Mouse (Mus musculus) lung, embryonic 14.5 days (tissue): ENCODE data around the gene Arhgef7. TPM values are rescaled to one million over a fixed set of nuclear protein-coding genes. Genes with fewer than 3 reads are reported as not detected.
A peak's percentile ranks its signal among the peaks of the same experiment; 100 is the strongest.

Source experiments
- ATAC-seq: fragments of 200-750 bp; cut with Nextera tagmentation; 2 replicates; pipeline ENCODE4 v1.8.0; 2017; ENCODE audit warnings: mild to moderate bottlenecking, moderate TSS enrichment, moderate library complexity; ENCODE audit not compliant: insufficient read depth
- DNase-seq: peaks from one replicate; pipeline ENCODE4 v3.0.0-alpha.2; 2015
- H3K27ac ChIP-seq: fragments of 300-500 bp; sonication (generic); 2 replicates; pipeline ENCODE4 v1.5.1; 2014; ENCODE audit warnings: low read depth, mild to moderate bottlenecking, moderate library complexity
- H3K27me3 ChIP-seq: fragments of 300-500 bp; sonication (generic); 2 replicates; pipeline ENCODE4 v1.6.1; 2014; ENCODE audit warnings: low read length, control low read depth; ENCODE audit not compliant: insufficient read depth
- H3K36me3 ChIP-seq: fragments of 300-500 bp; sonication (generic); 2 replicates; pipeline ENCODE4 v1.6.1; 2014; ENCODE audit warnings: control low read depth; ENCODE audit not compliant: insufficient read depth
- H3K4me1 ChIP-seq: fragments of 300-500 bp; sonication (generic); 2 replicates; pipeline ENCODE4 v1.6.1; 2014; ENCODE audit warnings: antibody characterized with exemption, control low read depth; ENCODE audit not compliant: insufficient read depth
- H3K4me2 ChIP-seq: fragments of 300-500 bp; sonication (generic); 2 replicates; pipeline ENCODE4 v1.6.1; 2014; ENCODE audit warnings: mild to moderate bottlenecking
- H3K4me3 ChIP-seq: fragments of 300-500 bp; sonication (generic); 2 replicates; pipeline ENCODE4 v1.5.1; 2014; ENCODE audit warnings: low read depth, low read length
- H3K9ac ChIP-seq: fragments of 300-500 bp; sonication (generic); 2 replicates; pipeline ENCODE4 v1.6.1; 2014
- H3K9me3 ChIP-seq: fragments of 300-500 bp; sonication (generic); 2 replicates; pipeline ENCODE4 v1.6.1; 2016; ENCODE audit warnings: low read depth, low read length, control low read depth
- CTCF ChIP-seq: IDR thresholded peaks from 2 replicates; pipeline ENCODE4 v1.5.1; 2016; ENCODE audit warnings: antibody characterized with exemption, low read depth
- WGBS: fragments of 180-500 bp; shearing (Covaris S2); extraction: QIAGEN DNeasy Blood & Tissue Kit; methylation state at CpG from one replicate; pipeline ENCODE4 v1.1.7; 2014; 5-methylcytosine and 5-hydroxymethylcytosine counted together
- polyA plus RNA-seq: library from polyadenylated mRNA; unstranded; fragments of >200 nt; fragmentation: Nextera tagmentation; extraction: Ambion mirVana; gene quantifications from 2 replicates; pipeline ENCODE4 v1.2.1, GENCODE M21; 2014

The Arhgef7 gene
- polyA plus RNA-seq, 1 experiment from 2014 or later = 41.6 TPM

GRCm38 (mm10) chr8:11703789-11704188 lies 23.7 kb upstream of the Arhgef7 start:
- H3K9me3 ChIP-seq = no peaks in the 10 kb centered on the region
- no peak overlapping the region for H3K4me2 ChIP-seq
- H3K27ac ChIP-seq = no peak overlapping the region
- 78% methylated on average over 5 of the region's 5 CpGs for WGBS
- H3K4me1 ChIP-seq = no peaks in the 10 kb centered on the region
- H3K9ac ChIP-seq = no peak overlapping the region
- ATAC-seq (no peak), DNase-seq (no peak)
- no peak overlapping the region for H3K4me3 ChIP-seq
- 0 out of 2 replicates have a peak, but pooled peaks cover 3% of the 10 kb centered on the region for H3K27me3 ChIP-seq
- H3K36me3 ChIP-seq = no peaks in the 10 kb centered on the region
- TF ChIP-seq CTCF = no peak

DNA sequence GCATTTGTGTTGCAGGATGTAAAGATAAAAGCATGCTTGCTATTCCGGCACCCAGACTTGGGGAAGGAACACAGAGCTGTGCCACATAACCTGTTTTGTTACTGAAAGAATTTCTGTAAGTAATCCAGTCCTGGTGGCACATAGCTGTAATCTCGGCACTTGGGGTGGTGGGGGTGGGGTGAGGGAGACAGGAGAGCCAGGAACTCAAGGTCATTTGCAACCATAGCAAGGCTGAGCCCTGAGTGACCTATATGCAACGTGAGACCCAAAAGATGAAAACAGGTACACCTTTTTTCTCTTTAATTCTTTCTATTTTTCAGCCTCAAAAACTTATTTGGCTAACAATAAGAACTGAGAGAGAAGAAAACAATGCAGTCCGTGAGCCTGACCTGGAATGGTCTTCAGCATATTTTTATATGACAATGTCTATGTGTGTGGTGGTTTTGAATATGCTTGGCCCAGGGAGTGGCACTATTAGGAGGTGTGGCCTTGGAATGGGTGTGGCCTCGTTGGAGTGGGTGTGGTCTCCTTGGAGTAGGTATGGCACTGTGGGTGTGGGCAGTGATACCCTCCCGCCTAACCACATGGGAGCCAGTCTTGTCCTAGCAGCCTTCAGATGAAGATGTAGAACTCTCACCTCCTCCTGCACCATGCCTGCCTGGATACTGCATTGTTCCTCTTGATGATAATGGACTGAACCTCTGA lies 22.7 kb upstream of the Arhgef7 start:
- WGBS = 70% methylated on average over 6 of the region's 6 CpGs
- H3K9me3 ChIP-seq = no peaks in the 10 kb centered on the region
- H3K4me2 ChIP-seq = no peak overlapping the region
- 0 out of 2 replicates have a peak, but pooled peaks cover 3% of the 10 kb centered on the region for H3K27me3 ChIP-seq
- H3K36me3 ChIP-seq = no peaks in the 10 kb centered on the region
- no peak for ATAC-seq
- DNase-seq = no peak
- H3K9ac ChIP-seq = no peak overlapping the region
- no peak overlapping the region for H3K4me3 ChIP-seq
- no peak for TF ChIP-seq CTCF
- no peak overlapping the region; the same call in 1 of the 2 replicates for H3K27ac ChIP-seq
- no peaks in the 10 kb centered on the region for H3K4me1 ChIP-seq

DNA sequence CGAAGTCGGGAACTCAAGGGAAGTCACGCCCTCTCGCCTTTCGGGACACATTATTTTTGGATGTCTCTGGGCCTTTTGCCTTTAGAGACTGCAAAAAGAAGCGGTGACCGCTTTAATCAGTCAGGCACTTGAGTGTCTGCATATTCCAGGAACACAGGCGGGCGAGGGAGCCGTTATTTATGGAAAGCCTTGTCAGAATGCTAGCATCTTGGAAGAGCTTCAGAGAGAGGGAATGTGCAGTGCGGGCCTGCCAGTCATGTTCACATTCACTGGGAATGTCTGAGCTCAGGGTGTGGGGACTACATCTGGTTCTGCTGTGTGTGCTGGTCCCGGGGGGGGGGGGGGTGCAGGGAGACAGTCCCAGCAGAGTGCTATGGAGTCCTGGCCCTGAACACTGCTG lies 21.7 kb upstream of the Arhgef7 start:
- ATAC-seq (peak; percentile 84), DNase-seq (peak; percentile 75)
- Histone ChIP-seq H3K4me3 (no peak overlapping the region), H3K27ac (peak overlapping the region; percentile 40), H3K4me1 (no peaks in the 10 kb centered on the region), H3K9me3 (no peaks in the 10 kb centered on the region), H3K4me2 (no peak overlapping the region), H3K9ac (no peak overlapping the region), H3K36me3 (no peaks in the 10 kb centered on the region), H3K27me3 (no peaks in the 10 kb centered on the region)
- no peak for TF ChIP-seq CTCF
- whole genome bisulfite sequencing = 61% methylated on average over 11 of the region's 12 CpGs

DNA sequence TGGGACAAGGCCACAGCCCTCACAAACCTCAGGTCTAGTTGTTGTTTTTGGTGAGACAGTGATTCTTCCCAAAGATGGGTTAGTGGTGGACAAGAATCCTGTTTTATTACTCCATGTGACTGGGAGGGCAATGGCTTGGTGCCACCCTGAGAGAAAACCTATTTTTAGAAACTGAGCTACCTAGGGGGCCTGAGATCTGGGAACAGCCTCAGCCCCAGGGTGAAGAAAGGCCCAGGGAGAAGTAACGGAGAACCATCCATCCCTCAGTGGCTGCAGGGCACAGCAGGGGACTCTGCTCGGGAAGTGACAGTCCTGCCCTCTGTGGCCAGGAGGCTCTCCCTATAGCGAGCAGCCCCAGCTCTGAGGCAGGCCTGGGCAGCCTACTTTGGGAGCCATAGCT lies 19.8 kb upstream of the Arhgef7 start:
- 30% methylated on average over 3 of the region's 3 CpGs for WGBS
- H3K4me1 ChIP-seq = no peaks in the 10 kb centered on the region

DNA sequence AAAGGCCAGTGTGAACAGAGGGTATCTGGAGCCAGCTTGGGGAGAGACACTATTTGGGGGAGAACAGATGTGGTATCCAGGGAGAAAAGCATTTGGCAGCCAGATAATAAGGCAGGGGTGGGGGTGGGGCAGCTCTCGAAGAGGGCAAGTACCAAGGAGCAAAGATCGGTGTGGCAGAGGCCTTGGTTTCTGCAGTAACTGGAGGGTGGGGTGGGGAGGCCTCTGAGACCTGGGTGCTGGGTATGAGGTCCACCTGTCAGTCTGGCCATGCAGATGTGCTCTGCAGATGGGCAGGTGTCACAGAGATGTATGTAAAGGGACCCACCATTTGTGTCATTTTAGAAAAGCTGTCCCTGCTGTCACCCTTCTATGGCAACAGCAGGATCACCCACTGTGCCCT lies 18.7 kb upstream of the Arhgef7 start:
- no peak overlapping the region for H3K4me3 ChIP-seq
- no peak overlapping the region for H3K27ac ChIP-seq
- DNase-seq (no peak), ATAC-seq (no peak)
- TF ChIP-seq CTCF = no peak
- WGBS = 41% methylated on average over 2 of the region's 2 CpGs
- H3K9me3 ChIP-seq = no peaks in the 10 kb centered on the region
- H3K4me2 ChIP-seq = no peak overlapping the region
- H3K4me1 ChIP-seq = no peaks in the 10 kb centered on the region
- H3K9ac ChIP-seq = no peak overlapping the region
- no peaks in the 10 kb centered on the region for H3K27me3 ChIP-seq
- H3K36me3 ChIP-seq = no peaks in the 10 kb centered on the region

More for the DNA sequence above, 19.8 kb upstream of the Arhgef7 start:
- H3K9me3 ChIP-seq = no peaks in the 10 kb centered on the region
- H3K36me3 ChIP-seq = no peaks in the 10 kb centered on the region
- no peak overlapping the region for H3K4me3 ChIP-seq
- TF ChIP-seq CTCF = no peak
- no peaks in the 10 kb centered on the region for H3K27me3 ChIP-seq
- H3K27ac ChIP-seq = no peak overlapping the region
- no peak overlapping the region for H3K4me2 ChIP-seq
- no peak overlapping the region for H3K9ac ChIP-seq
- ATAC-seq (no peak), DNase-seq (no peak)

GRCm38 (mm10) chr8:11709542-11709941 lies 18.0 kb upstream of the Arhgef7 start:
- Histone ChIP-seq H3K27ac (no peak overlapping the region), H3K9ac (no peak overlapping the region), H3K27me3 (no peaks in the 10 kb centered on the region), H3K9me3 (no peaks in the 10 kb centered on the region), H3K4me2 (no peak overlapping the region), H3K4me3 (no peak overlapping the region), H3K36me3 (no peaks in the 10 kb centered on the region), H3K4me1 (no peaks in the 10 kb centered on the region)
- WGBS = 71% methylated on average over 3 of the region's 3 CpGs
- no peak for ATAC-seq
- DNase-seq = no peak
- TF ChIP-seq CTCF = no peak

DNA sequence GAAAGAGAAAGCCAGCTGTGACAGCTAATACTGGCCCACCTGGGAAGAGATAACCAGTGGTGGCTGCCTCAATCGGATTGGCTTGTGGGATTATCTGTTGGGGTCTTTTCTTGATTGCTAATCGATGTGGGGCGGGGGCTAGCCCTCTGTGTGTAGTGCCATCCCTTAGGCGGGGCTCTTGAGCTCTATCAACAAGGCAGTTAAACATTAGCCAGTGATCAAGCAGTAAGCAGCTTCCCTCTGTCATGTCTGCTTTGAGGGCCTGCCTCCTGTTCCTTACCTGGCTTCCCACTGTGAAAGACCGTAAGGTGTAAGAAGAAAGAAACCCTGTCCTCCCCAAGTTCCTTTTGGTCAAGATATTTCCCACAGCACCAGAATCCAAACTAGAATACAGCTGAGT lies 17.1 kb upstream of the Arhgef7 start:
- Histone ChIP-seq H3K9ac (no peak overlapping the region), H3K9me3 (no peaks in the 10 kb centered on the region), H3K4me1 (no peaks in the 10 kb centered on the region), H3K27me3 (no peaks in the 10 kb centered on the region), H3K27ac (no peak overlapping the region), H3K36me3 (no peaks in the 10 kb centered on the region), H3K4me3 (no peak overlapping the region), H3K4me2 (no peak overlapping the region)
- TF ChIP-seq CTCF = no peak
- DNase-seq = no peak
- 41% methylated on average over 5 of the region's 5 CpGs for WGBS
- ATAC-seq = no peak

- Histone ChIP-seq H3K36me3 (no peaks in the 10 kb centered on the region), H3K4me2 (no peak overlapping the region), H3K9ac (no peak overlapping the region), H3K4me1 (no peaks in the 10 kb centered on the region), H3K9me3 (no peaks in the 10 kb centered on the region), H3K27me3 (no peaks in the 10 kb centered on the region), H3K4me3 (no peak overlapping the region), H3K27ac (no peak overlapping the region)
- 80% methylated on average over 6 of the region's 6 CpGs for WGBS
- ATAC-seq (no peak), DNase-seq (peak; percentile 41)
- peak; percentile 65 for TF ChIP-seq CTCF
These were observed 15.3 kb upstream of the Arhgef7 start for GRCm38 (mm10) chr8:11712244-11712643.
